Mouse (Mus musculus): ENCODE data around the gene Osbpl2.
A peak's percentile ranks its signal among the peaks of the same experiment; 100 is the strongest.
"Not testable (repeated sequence)": the region's sequence is repeated elsewhere in the genome, so short reads cannot be mapped to it uniquely, and the experiment has no call there.

Osbpl2 gene

DNA sequence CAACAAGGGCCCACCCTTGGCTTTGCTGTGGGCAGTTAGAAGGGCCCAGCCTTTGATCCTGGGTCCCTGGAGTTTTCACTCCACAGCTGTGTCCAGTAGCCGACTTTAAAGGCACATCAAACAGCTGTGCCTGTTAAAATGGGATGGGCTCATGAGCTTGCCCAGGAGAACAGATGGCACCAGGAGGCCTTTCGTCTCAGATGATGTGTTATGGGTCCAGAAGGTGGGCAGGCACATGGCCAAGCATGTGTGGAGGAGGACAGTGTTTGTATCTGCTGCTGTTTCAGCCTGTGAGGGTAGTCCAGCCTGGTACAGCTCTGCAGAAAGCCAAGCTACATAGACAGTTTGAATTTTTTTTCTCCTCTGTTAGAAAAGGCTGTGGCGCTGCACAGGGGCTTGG, 35.7 kb downstream of the Osbpl2 start:
- DNase-seq (ENCODE audit: low spot score): no peak

GRCm38 (mm10) chr2:180158627-180159026, 39.5 kb downstream of the Osbpl2 start:
- no peak for DNase-seq (ENCODE audit: low spot score)

- no peak for DNase-seq (ENCODE audit: low spot score)
Observed at GRCm38 (mm10) chr2:180165855-180166254, 46.7 kb downstream of the Osbpl2 start.

GRCm38 (mm10) chr2:180166869-180167268, 47.8 kb downstream of the Osbpl2 start:
- DNase-seq (ENCODE audit: low spot score): no peak

DNA sequence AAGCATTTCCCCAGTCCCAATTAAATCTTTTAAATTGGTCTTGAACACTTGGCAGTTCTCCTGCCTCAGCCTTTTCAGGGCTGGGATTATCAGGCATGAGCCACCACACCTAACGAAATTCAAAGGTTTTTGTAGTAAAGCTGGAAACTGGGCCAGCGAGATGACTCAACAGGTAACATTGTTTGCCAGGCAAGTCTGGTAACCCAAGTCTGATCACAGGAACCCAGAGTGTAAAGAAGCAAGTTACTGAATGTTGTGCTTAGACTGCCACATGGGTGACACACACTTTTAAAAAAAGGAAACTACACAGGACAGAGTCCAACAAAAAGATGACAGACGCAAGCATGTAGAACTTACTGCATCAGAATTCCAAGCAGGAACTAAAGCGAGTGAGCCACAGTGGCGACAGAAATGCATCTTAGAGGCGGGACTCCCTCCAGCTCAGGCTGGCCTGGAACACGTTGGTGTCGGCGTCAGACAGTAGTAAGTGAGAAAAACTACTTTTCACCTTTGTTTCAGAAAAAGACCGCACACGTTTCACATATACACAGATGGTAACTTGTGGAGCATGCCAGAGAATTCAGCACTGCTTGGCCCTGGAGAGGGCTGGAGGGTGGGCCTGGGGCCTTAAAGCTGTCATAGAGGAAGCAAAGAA, 51.2 kb downstream of the Osbpl2 start:
- no peak for DNase-seq (ENCODE audit: low spot score)

GRCm38 (mm10) chr2:180170806-180171521, 51.9 kb downstream of the Osbpl2 start, which contains the start of gene Adrm1:
Gene Adrm1, plus strand, starts transcription at chr2:180171485.
- DNase-seq (ENCODE audit: low spot score): peak; percentile 95

DNA sequence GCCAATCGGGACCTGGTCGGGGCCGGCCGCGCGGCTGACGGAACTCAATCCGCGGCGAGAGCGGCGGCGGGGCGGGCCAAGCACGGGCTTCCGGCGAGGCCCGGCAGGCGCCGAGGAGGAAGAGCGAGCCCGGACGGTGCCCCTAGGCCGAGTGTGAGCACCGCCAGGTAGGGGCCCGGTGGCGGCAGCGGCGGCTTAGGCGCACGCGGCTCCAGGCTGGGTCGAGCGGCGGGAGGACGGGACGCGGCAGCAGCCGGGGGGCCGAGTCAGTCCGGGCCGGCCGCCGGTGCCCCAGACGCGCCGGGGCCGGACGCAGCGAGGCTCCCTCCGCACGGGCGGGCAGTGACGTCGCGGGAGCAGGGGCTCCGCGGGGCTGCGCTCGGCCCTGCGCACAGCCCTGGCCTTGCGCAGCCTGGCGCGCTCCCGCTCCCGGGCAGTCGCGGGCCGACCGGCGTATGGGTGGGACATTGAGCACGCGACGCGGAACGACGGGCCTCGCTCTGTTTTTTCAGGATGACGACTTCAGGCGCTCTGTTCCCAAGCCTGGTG, 52.5 kb downstream of the Osbpl2 start:
- DNase-seq (ENCODE audit: low spot score): peak; percentile 51

DNA sequence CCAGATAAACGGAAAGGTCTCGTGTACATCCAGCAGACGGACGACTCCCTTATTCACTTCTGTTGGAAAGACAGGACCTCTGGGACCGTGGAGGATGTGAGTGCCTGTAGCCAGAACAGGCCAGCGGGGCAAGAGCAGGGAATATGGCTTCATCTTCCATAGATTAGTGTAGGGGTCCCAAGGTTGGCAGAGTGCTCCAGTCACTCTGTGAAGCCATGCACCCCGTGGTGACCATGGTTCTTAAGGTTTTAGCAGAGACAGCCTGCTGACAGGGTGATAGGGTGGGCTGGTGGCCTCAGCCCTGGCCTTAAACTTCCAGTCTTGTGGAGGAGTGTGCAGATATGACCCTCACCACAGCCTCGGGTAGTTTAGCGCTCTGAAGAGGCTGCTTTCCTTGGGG, 53.0 kb downstream of the Osbpl2 start:
- DNase-seq (ENCODE audit: low spot score): no peak

- peak; percentile 22 for DNase-seq (ENCODE audit: low spot score)
Observed at GRCm38 (mm10) chr2:180173163-180173562, 54.1 kb downstream of the Osbpl2 start.

DNA sequence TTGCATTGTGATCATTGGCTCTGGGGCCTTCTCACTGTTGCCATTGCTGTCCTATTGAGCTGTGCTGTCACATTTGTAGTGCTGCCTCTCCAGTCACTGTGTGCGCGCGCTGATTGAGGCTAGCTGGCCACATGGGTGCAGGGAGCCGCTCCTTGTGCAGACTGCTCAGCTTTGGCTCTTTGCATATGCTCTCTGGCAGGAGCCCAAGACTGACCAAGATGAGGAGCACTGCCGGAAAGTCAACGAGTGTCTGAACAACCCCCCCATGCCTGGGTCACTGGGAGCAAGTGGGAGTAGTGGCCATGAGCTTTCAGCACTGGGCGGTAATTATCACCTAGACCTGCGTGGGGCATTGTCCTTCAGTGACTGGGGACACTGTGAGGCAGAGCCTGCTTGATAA, 54.6 kb downstream of the Osbpl2 start:
- not testable (repeated sequence) for DNase-seq (ENCODE audit: low spot score)

DNA sequence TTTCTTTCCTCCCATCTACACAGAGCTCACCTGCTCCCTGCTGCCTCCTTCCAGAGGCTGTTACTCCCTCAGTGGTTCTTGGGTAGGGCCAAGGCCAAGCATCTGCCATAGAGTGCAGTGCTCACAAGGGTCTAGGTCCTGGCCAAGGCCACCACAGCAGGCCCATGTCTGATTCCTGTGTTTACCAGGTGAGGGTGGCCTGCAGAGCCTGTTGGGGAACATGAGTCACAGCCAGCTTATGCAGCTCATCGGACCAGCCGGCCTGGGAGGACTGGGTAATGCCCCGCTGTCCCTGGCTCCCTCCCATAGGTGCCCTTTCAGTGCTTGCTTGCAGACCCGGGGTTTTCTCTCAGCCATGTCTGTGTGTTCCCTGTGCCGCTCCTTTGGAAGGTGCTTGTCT, 55.0 kb downstream of the Osbpl2 start:
- no peak for DNase-seq (ENCODE audit: low spot score)

- no peak for DNase-seq (ENCODE audit: low spot score)
Observed at GRCm38 (mm10) chr2:180175725-180176124, 56.6 kb downstream of the Osbpl2 start.

- DNase-seq (ENCODE audit: low spot score): no peak
Observed at GRCm38 (mm10) chr2:180181542-180181941, 62.4 kb downstream of the Osbpl2 start.

DNA sequence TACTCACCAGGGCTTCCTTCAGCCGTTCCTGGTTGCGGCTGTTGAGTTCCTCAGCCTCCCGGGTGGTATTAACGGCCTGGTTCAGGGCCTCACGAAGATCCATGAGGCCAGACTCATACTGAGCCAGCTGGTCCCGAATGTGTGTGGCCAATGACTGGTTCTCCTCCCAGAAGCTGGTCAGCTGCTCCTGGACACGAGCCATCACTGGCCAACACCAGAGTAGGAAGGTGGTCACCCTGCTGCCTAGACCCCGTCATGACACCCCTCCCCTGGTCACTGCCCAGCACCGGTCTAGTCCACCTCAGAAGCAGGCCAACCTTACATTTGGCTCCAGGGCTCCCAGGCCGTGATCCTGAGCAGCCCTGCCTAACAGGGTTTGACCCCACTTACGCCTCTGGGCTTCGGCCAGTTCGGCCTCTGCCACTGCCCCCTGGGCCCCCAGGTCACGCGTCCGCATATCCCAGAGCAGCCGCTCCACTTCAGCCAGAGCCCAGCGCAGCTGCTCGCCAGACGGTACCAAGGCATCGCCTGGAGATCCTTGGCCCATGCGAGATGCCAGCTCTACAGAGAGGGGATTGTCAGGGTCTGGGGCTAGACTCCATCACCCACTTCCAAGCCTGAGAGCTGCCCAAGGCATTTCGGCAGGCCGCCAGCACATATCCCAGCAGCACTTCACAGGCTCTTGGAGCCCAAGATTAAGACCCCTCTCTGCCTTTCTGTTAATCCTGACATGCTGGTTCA, 65.1 kb downstream of the Osbpl2 start:
- no peak for DNase-seq (ENCODE audit: low spot score)

GRCm38 (mm10) chr2:180184752-180185109, 65.6 kb downstream of the Osbpl2 start:
- DNase-seq (ENCODE audit: low spot score): no peak

DNA sequence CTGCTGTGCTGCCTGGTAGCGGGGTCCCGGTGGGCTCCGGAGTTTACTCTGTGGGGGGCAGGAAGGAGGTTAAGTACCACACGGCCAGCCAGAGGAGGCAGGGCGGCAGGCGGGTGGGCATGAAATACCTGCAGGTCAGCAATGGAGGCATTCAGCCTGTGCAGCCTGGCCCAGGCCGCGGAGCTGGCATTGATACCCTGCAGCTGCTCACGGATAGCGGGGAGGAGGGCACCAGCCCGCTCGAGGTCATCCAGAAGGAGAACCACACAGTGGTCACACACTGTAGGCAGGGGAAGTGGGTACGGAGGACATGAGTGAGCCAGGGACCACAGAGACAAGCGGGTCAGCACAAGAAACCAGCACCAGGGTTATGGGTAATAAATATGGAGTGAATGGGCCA, 66.6 kb downstream of the Osbpl2 start:
- DNase-seq (ENCODE audit: low spot score): no peak

GRCm38 (mm10) chr2:180187362-180187761, 68.3 kb downstream of the Osbpl2 start:
- DNase-seq (ENCODE audit: low spot score): no peak

GRCm38 (mm10) chr2:180196610-180197322, 77.7 kb downstream of the Osbpl2 start:
- DNase-seq (ENCODE audit: low spot score): no peak

GRCm38 (mm10) chr2:180197323-180198037, 78.4 kb downstream of the Osbpl2 start:
- no peak for DNase-seq (ENCODE audit: low spot score)

DNA sequence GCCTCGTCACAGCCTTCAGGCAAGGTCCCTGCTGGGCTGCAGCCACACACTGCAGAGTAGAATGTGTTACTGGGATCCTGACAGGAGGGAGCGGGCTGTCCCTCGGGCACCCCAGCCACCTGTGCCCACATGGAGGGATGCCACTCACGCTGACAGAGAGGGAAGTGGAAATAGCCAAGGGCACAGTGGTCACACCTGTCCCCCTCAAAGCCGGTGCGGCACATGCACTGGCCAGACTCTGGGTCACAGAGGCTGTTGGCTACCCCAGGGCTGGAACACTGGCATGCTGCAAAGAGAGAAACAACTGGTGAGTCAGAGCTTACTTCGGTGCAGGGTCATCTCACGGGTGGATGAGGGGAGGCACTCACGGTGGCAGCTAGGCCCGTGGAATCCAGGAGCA, 79.7 kb downstream of the Osbpl2 start:
- no peak for DNase-seq (ENCODE audit: low spot score)

GRCm38 (mm10) chr2:180200681-180201080, 81.6 kb downstream of the Osbpl2 start:
- no peak for DNase-seq (ENCODE audit: low spot score)
